Mouse (Mus musculus) liver, embryonic 13.5 days (tissue): ENCODE measurements around the gene Olfr1495. TPM values are rescaled to one million over a fixed set of nuclear protein-coding genes. Genes with fewer than 3 reads are reported as not detected.
"Not testable (repeated sequence)": the region's sequence is repeated elsewhere in the genome, so short reads cannot be mapped to it uniquely, and the experiment has no call there.

ENCODE experiments used
- ATAC-seq: fragments of 200-750 bp; cut with Nextera tagmentation; 2 replicates; pipeline ENCODE4 v1.8.0; 2017; ENCODE audit warnings: low read depth, mild to moderate bottlenecking, moderate number of reproducible peaks, moderate library complexity
- DNase-seq: peaks from one replicate; pipeline ENCODE4 v3.0.0; 2022
- H3K27ac ChIP-seq: fragments of 300-500 bp; sonication (generic); 2 replicates; pipeline ENCODE4 v1.5.1; 2015; ENCODE audit warnings: moderate library complexity, mild to moderate bottlenecking, inconsistent platforms
- H3K27me3 ChIP-seq: fragments of 300-500 bp; sonication (generic); 2 replicates; pipeline ENCODE4 v1.6.1; 2015; ENCODE audit warnings: mild to moderate bottlenecking, inconsistent platforms
- H3K36me3 ChIP-seq: fragments of 300-500 bp; sonication (generic); 2 replicates; pipeline ENCODE4 v1.6.1; 2015; ENCODE audit warnings: mild to moderate bottlenecking, inconsistent platforms
- H3K4me1 ChIP-seq: fragments of 300-500 bp; sonication (generic); replicated peaks from 2 replicates; pipeline ENCODE4 v1.6.1; 2015; ENCODE audit warnings: inconsistent platforms
- H3K4me2 ChIP-seq: fragments of 300-500 bp; sonication (generic); 2 replicates; pipeline ENCODE4 v1.6.1; 2015; ENCODE audit warnings: inconsistent platforms, mild to moderate bottlenecking, moderate library complexity
- H3K4me3 ChIP-seq: fragments of 300-500 bp; sonication (generic); replicated peaks from 2 replicates; pipeline ENCODE4 v1.5.1; 2015; ENCODE audit warnings: mild to moderate bottlenecking, inconsistent platforms
- H3K9ac ChIP-seq: fragments of 300-500 bp; sonication (generic); 2 replicates; pipeline ENCODE4 v1.6.1; 2015; ENCODE audit warnings: mild to moderate bottlenecking, inconsistent platforms
- H3K9me3 ChIP-seq: fragments of 300-500 bp; sonication (generic); replicated peaks from 2 replicates; pipeline ENCODE4 v1.6.1; 2016; ENCODE audit warnings: inconsistent platforms
- WGBS: fragments of 180-500 bp; shearing (Covaris S2); methylation state at CpG from one replicate; pipeline ENCODE4 v1.1.7; 2015; ENCODE audit not compliant: insufficient replicate concordance; 5-methylcytosine and 5-hydroxymethylcytosine counted together
- polyA plus RNA-seq: library from polyadenylated mRNA; unstranded; fragments of >200 nt; fragmentation: Nextera tagmentation; extraction: Ambion mirVana; gene quantifications from 2 replicates; pipeline ENCODE4 v1.2.1, GENCODE M21; 2015

Olfr1495 gene
- not detected in 2 replicates for polyA plus RNA-seq

DNA sequence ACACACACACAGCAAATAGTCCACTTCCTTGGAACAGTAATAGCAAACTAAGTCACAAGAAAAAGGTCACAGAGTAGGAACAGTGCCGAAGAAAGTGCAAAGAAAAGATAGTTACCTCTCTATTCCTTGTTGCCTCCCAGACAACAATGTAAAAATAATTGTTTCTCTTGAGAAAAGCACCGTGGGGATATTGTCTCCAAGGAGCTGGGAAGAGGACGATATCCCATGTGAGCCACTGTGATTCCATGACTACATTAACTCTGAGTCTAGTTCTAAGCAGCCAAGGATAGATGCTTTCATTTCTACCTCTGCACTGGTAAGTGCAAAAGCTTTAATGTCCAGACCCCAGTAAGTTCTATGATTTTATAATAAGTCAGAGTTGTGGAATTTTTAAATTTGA is at the start of gene Olfr1495:
Olfr1495 (plus strand) TSS at position 301 of the 400 bp plus-strand sequence.
- Histone ChIP-seq H3K9ac (no peak within 1 kb of the TSS), H3K27ac (no peak within 1 kb of the TSS), H3K4me3 (no peak within 1 kb of the TSS), H3K36me3 (no peaks in the 10 kb centered on the region), H3K9me3 (no peaks in the 10 kb centered on the region), H3K27me3 (no peaks in the 10 kb centered on the region), H3K4me1 (no peaks in the 10 kb centered on the region), H3K4me2 (no peak within 1 kb of the TSS)
- ATAC-seq: no peak
- 48% methylated on average over 3 of the region's 3 CpGs for WGBS
- DNase-seq: no peak

- Histone ChIP-seq H3K4me1 (no peaks in the 10 kb centered on the region), H3K4me3 (no peak within 1 kb of the TSS), H3K27ac (no peak within 1 kb of the TSS), H3K27me3 (no peaks in the 10 kb centered on the region), H3K9ac (no peak within 1 kb of the TSS), H3K9me3 (no peaks in the 10 kb centered on the region), H3K36me3 (no peaks in the 10 kb centered on the region), H3K4me2 (no peak within 1 kb of the TSS)
- WGBS: 36% methylated on average over 2 of the region's 2 CpGs
- DNase-seq: no peak
- no peak for ATAC-seq
Measured at GRCm38 (mm10) chr19:13722978-13723377, 41.4 kb upstream of the Olfr1495 start, which contains the start of gene Olfr1493-ps1. TSS of gene Olfr1493-ps1 (plus strand) at chr19:13723278.

GRCm38 (mm10) chr19:13739428-13739827 is 25.0 kb upstream of the Olfr1495 start, which contains the start of gene Olfr1494:
TSS of gene Olfr1494 (plus strand) at chr19:13739728.
- Histone ChIP-seq H3K36me3 (no peaks in the 10 kb centered on the region), H3K4me1 (no peaks in the 10 kb centered on the region), H3K27ac (no peak within 1 kb of the TSS), H3K9me3 (no peaks in the 10 kb centered on the region), H3K4me2 (no peak within 1 kb of the TSS), H3K4me3 (no peak within 1 kb of the TSS), H3K27me3 (no peaks in the 10 kb centered on the region), H3K9ac (no peak within 1 kb of the TSS)
- 69% methylated on average over 4 of the region's 4 CpGs for WGBS
- no peak for DNase-seq
- ATAC-seq: no peak

- H3K4me1 ChIP-seq: no peaks in the 10 kb centered on the region
- DNase-seq: no peak
- no peak overlapping the region for H3K9ac ChIP-seq
- ATAC-seq: no peak
- H3K27me3 ChIP-seq: no peaks in the 10 kb centered on the region
- 68% methylated on average over 1 of the region's 1 CpGs for WGBS
- H3K27ac ChIP-seq: no peak overlapping the region
- no peaks in the 10 kb centered on the region for H3K36me3 ChIP-seq
- H3K4me2 ChIP-seq: no peak overlapping the region
- no peaks in the 10 kb centered on the region for H3K9me3 ChIP-seq
- H3K4me3 ChIP-seq: no peak overlapping the region
Measured at GRCm38 (mm10) chr19:13749366-13749765, 15.0 kb upstream of the Olfr1495 start.

GRCm38 (mm10) chr19:13768565-13769276 is 4.3 kb downstream of the Olfr1495 start:
- Histone ChIP-seq H3K9ac (no peak overlapping the region), H3K36me3 (no peaks in the 10 kb centered on the region), H3K27ac (no peak overlapping the region), H3K9me3 (no peaks in the 10 kb centered on the region), H3K4me3 (no peak overlapping the region), H3K4me2 (no peak overlapping the region), H3K4me1 (no peaks in the 10 kb centered on the region), H3K27me3 (no peaks in the 10 kb centered on the region)
- no peak for DNase-seq
- 73% methylated on average over 9 of the region's 9 CpGs for WGBS
- ATAC-seq: no peak

GRCm38 (mm10) chr19:13777578-13777977 is 13.2 kb downstream of the Olfr1495 start, which contains the start of gene Olfr1496:
TSS of gene Olfr1496 (plus strand) at chr19:13777878.
- Histone ChIP-seq H3K4me2 (no peak within 1 kb of the TSS), H3K27me3 (no peaks in the 10 kb centered on the region), H3K9ac (no peak within 1 kb of the TSS), H3K27ac (no peak within 1 kb of the TSS), H3K9me3 (no peaks in the 10 kb centered on the region), H3K36me3 (no peaks in the 10 kb centered on the region), H3K4me1 (no peaks in the 10 kb centered on the region), H3K4me3 (no peak within 1 kb of the TSS)
- ATAC-seq: no peak
- 58% methylated on average over 1 of the region's 1 CpGs for WGBS
- DNase-seq: no peak

GRCm38 (mm10) chr19:13798102-13798501 is 33.7 kb downstream of the Olfr1495 start, which contains the start of gene Olfr1497:
TSS of gene Olfr1497 (minus strand) at chr19:13798202.
- Histone ChIP-seq H3K9me3 (no peaks in the 10 kb centered on the region), H3K9ac (no peak within 1 kb of the TSS), H3K4me3 (no peak within 1 kb of the TSS), H3K4me2 (no peak within 1 kb of the TSS), H3K36me3 (no peaks in the 10 kb centered on the region), H3K4me1 (no peaks in the 10 kb centered on the region), H3K27me3 (no peaks in the 10 kb centered on the region), H3K27ac (no peak within 1 kb of the TSS)
- DNase-seq: no peak
- no peak for ATAC-seq

DNA sequence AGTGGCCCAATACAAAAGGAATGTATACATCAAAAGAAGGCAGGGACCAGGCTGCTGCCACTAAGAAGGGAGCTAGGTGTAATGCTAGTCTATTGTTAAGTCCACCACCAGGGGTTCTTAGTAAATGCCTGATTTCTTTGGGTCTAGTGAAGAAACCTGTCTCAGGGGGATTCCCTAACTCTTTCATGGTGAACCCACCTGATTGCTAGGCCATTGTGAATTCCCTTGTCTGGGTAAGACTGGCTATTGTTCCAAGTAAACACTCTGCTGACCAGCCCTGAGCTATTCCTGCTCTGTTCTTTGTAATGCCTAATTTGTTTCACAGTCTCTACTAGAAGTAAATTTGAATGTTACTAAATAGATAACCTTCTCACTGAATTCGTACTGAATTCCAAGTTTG is 41.1 kb downstream of the Olfr1495 start:
- not testable (repeated sequence) for H3K27me3 ChIP-seq, H3K27ac ChIP-seq, ATAC-seq, DNase-seq, H3K36me3 ChIP-seq, H3K4me2 ChIP-seq, H3K4me3 ChIP-seq, H3K9me3 ChIP-seq, H3K4me1 ChIP-seq, H3K9ac ChIP-seq
- WGBS: 38% methylated on average over 1 of the region's 1 CpGs

DNA sequence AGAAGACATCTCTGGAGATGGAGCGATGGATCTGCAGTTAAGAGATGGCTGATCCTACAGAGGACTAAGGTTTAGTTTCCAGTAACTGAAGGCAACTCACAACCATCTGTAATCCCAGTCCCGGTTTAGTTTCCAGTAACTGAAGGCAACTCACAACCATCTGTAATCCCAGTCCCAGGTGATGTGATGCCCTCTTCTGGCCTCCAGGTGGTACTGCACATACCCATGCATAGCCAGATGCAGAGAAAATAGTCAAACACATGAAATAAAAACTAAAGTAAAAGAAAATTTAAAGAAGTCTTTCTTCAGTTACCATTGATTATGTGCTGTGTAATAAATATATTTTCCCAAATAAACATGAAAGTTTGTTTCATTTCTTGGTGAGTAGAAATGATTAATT is 48.4 kb downstream of the Olfr1495 start:
- no peak for ATAC-seq
- Histone ChIP-seq H3K36me3 (no peaks in the 10 kb centered on the region), H3K27ac (no peak overlapping the region), H3K27me3 (no peaks in the 10 kb centered on the region), H3K4me3 (no peak overlapping the region), H3K9me3 (no peaks in the 10 kb centered on the region), H3K4me1 (no peaks in the 10 kb centered on the region), H3K4me2 (no peak overlapping the region), H3K9ac (no peak overlapping the region)
- DNase-seq: no peak
- WGBS: 43% methylated on average over 2 of the region's 2 CpGs

DNA sequence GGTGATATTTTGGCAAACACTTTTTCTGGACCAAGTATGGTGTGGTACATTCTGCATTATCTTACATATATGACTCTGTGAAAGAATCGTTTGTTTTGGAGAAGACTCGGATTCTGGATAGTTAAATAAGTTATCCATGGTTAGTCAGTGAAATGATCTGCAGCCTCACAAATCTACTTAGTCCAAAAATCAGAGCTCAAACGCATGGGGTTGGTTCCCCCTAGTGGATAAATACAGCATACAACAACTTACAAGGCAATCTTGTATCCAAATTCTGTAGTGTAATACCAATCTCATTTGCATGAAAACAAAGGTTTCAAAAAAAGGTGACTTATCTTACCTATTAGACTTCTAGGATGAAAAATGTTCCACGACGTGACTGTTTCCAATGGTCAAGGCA is 54.4 kb downstream of the Olfr1495 start:
- no peak overlapping the region for H3K4me2 ChIP-seq
- no peak for DNase-seq
- no peaks in the 10 kb centered on the region for H3K4me1 ChIP-seq
- H3K9ac ChIP-seq: no peak overlapping the region
- H3K4me3 ChIP-seq: no peak overlapping the region
- WGBS: 16% methylated on average over 5 of the region's 5 CpGs
- ATAC-seq: no peak
- no peaks in the 10 kb centered on the region for H3K9me3 ChIP-seq
- no peak overlapping the region for H3K27ac ChIP-seq
- no peaks in the 10 kb centered on the region for H3K27me3 ChIP-seq
- no peaks in the 10 kb centered on the region for H3K36me3 ChIP-seq

DNA sequence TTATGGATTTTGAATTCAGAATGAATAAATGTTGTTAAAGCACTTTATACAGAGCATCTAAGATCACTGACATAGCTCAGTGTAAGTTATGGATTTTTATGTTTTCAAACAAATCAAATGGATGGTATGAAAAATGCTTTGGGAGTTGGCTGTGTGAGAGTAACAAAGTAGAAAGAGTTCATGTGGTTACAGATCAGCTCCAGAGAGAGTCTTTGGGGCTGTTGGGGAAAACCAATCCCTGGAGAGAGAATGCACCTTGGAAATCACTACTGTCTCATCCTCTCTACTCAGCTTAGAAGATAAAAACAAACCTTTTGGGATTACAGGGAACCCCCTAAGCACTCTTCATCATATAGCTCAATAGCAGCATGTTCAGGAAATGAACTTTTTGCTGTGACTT is 54.9 kb downstream of the Olfr1495 start, which contains the start of gene Olfr1499:
Olfr1499 (minus strand) TSS at position 101 of the 400 bp plus-strand sequence.
- Histone ChIP-seq H3K4me1 (no peaks in the 10 kb centered on the region), H3K9me3 (no peaks in the 10 kb centered on the region), H3K27ac (no peak within 1 kb of the TSS), H3K27me3 (no peaks in the 10 kb centered on the region), H3K9ac (no peak within 1 kb of the TSS), H3K4me3 (no peak within 1 kb of the TSS), H3K36me3 (no peaks in the 10 kb centered on the region), H3K4me2 (no peak within 1 kb of the TSS)
- DNase-seq: no peak
- no peak for ATAC-seq
